Mouse (Mus musculus): ENCODE data around the gene Bag3.

- TF ChIP-seq CTCF (IDR thresholded peaks at IDR 0.05; ENCODE audit: low read depth): no peak
- TF ChIP-seq EP300 (IDR thresholded peaks at IDR 0.05; ENCODE audit: low read depth): no peak
Observed at GRCm38 (mm10) chr7:128494546-128494945, 28.9 kb upstream of the Bag3 start.

Data from liver, postnatal 0 days (tissue).